Mouse (Mus musculus) B cell, adult 2 months (primary cell): ENCODE measurements around the gene Tas2r108.

Experiments used
- DNase-seq, 2 experiments: peaks; one replicate each; pipeline ENCODE4 v3.0.0; 2022

Gene Tas2r108

GRCm38 (mm10) chr6:40493229-40493628 lies at the start of gene Tas2r108:
Tas2r108 (plus strand) TSS chr6:40493529.
- no peak for DNase-seq

DNA sequence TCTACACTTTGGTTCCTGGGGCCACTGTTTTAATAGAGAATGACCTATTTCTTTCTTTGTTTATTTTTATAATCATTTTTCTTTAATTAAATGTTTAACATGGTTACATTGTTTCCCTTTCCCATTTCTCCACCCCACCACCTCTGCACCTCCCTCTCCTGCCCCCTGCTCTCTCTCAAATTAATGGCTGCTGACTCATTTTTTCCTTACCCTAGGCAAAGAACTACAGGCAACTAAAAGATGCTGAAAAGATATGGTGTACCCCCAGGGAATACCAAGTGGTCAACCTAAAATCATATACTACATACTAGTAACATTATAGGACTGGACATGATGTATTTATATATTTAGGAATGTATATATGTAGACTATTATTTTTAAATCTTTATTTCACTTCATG lies 44.7 kb upstream of the Tas2r108 start:
- no peak for DNase-seq

GRCm38 (mm10) chr6:40454436-40455041 lies 38.8 kb upstream of the Tas2r108 start:
- peak; percentile 45 to 49 for DNase-seq

DNA sequence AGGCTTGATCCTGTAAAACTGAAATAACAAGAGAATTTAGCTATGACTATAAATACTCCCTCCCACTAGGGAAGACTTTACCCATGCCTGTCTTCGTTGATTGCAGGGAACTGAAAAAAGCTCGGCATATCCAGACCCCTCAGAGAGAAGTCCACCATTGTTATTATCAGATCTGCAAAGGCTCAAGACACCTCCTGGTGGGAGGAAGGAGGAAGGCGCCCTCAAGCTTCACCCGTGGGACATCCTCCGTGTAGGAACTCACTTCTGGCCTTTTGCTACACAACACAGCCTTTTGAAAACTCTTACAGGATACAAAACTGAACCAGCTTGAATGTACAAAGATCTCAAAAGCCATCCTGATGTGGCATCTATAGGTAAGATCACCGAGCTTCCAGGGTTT lies 27.6 kb upstream of the Tas2r108 start:
- peak; percentile 46 to 53 for DNase-seq

DNA sequence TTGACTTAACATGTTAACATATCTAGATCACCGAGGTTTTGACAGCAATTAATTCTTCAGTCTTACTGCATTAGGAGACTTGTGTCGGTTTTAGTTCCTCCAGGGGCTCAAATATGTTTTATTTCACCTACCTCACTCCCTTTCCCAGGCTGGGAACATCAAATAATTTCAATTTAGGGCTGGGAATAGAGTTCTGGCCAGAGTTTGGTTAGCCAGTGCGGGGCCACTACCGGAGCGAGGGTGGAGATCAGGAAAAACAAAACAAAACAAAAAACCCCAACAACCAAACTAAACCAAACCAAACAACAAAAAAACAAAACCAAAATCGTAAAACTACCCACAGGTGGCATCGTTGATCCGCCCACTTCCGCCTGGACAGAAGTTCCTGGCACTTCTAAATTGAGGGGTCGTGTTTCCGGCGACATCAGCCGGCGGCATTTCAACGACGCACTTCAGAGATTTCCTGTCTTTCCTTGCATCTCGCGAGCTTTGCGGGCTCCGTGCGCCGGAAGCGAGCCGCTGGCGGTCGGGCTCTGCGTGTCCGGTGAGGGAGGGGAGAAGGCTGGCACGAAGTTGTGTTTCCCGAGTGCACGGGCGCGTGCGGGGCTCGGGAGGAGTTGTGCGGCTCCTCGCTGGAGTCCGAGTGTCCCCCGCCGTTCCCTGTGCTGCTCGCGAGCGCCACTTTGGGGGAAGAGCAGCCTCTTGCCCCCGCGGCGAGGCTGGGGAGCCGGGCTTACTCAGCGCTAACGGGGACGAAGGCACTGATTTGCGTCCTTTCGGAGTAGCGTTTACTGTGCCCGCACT lies 22.2 kb upstream of the Tas2r108 start, which contains the start of gene Ssbp1:
Ssbp1 (plus strand) TSS at position 437 of the 804 bp plus-strand sequence.
- peak; percentile 93 to 94 for DNase-seq

DNA sequence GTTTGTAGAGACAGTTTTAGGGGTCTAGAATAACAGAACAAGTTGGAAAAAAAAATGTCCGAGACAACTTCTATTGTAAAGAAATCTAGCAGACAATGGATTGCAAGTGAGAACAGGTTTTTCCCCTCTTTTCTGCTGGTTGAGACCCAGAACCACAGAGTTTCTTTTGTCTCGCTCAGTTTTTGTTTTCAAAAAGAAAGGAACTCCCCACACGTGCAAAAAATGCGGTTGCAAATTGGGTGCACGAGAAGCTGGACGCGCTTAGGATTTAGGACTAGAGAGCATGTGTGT lies 21.7 kb upstream of the Tas2r108 start:
- no peak for DNase-seq

DNA sequence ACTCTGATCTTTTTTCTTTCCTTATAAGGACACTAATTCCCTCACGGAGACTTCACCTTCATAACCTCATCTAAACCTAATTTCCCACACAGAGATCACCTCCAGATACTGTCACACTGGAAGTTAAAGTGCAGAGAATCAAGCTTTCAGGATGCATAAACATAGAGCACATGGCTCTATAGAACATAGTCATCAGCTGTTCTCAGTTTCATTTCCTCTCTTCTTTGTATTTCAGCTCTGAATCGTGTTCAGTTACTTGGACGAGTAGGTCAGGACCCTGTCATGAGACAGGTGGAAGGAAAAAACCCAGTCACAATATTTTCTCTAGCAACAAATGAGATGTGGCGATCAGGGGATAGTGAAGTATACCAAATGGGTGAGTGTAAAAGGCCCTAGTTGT lies 17.2 kb upstream of the Tas2r108 start:
- DNase-seq: peak; percentile 20 to 28

- no peak for DNase-seq
These were observed 13.6 kb upstream of the Tas2r108 start for GRCm38 (mm10) chr6:40479705-40480104.

DNA sequence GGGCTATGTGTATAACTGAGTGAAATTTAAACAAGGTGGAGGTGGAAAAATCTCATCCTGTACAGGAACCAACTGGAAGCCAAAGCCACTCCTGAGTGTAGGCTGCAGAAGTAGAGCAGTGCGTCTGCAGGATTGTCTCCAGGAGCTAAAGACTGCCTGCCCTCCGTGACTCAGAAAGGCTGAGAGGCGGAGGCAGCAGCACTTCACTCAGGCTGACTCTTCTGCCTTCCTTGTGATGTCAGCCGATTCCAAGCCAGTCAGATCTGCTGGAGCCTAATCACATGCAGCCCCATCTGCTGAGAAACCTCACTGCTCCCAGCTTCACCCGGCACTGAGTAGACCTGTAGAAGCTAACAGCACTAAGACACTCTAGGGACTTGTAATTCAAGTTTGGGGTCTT lies 11.0 kb upstream of the Tas2r108 start:
- DNase-seq: no peak

DNA sequence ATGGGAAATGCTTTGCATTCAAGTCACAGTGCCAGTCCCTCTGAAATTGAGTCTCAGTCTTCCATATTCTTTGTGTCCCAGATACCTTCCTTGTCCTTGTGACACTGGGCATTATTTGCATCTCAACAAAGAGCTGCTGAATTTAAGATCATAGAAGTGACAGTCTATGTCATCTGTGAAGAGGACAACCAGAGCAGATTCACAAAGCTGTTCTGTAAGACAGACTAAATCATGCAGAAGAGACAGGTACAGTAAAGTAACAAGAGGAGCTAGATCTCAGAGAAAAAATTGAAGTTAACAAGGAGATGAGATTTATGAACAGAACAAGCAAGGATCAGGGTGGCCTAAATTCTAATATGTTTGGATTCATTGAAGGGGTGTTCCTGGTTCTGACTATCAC lies 2.4 kb upstream of the Tas2r108 start, which contains the start of gene Tas2r137:
Tas2r137 (plus strand) TSS at position 301 of the 400 bp plus-strand sequence.
- no peak for DNase-seq

- no peak for DNase-seq
These were observed 26.1 kb downstream of the Tas2r108 start, which contains the start of gene Prss37 for GRCm38 (mm10) chr6:40519408-40519807. Prss37 (minus strand) TSS chr6:40519508.
